Mouse (Mus musculus): ENCODE measurements around the gene Trim59.

Gene Trim59

DNA sequence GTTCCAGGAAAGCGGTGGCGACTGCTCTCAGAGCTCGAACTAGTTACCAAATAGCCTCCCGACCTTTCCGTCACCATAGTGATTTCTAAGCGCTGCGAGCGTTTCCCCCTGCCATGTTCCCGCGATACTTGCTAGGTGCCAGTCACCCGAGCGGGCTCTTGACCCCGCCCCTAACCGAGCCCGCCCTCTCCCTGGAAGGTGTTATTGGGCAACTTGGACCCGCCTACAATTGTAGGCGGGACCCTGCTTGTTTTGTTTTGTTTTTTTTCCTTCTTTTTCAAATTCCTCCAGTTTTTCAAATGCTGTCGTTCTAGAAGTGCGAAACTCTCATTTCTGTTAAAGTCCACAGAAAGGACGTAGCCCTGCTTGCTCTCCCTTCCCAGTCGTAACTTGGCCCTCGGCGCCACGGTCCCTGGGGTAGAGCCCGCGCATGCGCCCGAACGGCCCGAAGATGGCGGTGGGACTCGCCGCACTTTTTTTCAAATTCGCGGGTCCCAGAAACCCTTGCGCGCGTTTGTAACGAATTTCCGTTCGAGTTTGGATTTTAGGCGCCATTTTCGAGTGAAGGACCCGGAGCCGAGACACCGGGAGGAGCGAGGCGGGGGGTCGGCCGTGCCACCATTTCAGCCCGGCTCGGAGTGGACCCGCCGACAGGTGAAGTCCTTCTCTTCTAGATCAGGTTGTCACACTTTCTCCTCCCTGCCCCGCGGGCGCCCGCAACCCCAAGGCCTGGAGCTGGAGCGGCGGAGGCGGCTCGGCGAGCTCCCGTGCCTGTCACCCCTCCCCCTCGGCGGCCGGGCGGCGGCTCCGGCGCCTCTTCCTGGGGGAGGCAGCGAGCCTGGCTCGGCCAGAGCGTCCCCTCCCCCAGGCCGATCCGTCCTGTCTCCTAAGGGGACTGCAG lies 39.9 kb downstream of the Trim59 start, which contains the start of the genes Ift80 and Smc4:
Ift80 (minus strand) TSS at position 134 of the 901 bp plus-strand sequence.
Smc4 (plus strand) TSS at position 302 of the 901 bp plus-strand sequence.
- peak; percentile 95 to 97 for DNase-seq

- DNase-seq, result no peak
Observed at GRCm38 (mm10) chr3:69004055-69004436, 40.5 kb downstream of the Trim59 start.

GRCm38 (mm10) chr3:69002781-69003180 lies 41.8 kb downstream of the Trim59 start:
- DNase-seq, result no peak

DNA sequence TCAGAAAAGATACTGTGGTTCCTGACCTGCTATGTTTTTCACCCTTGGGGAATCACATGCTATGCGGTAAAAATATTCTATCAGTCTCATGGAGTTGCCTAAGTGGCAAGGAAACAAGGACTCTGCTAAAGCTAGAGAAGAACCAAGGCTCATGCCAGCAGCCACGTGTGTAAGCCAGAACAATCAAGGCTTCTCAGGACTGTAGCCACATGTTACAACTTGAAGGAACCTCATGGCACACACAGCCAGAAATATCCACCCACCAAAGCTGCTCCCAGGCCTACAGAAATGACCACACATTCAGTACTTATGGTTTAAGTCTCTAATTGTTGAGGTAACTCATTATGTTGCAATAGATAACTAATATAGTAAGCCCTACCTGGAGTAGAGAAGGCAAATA lies 58.0 kb downstream of the Trim59 start:
- DNase-seq, result no peak
